Mouse (Mus musculus): ENCODE data around the gene P4ha3. TPM values are rescaled to one million over a fixed set of nuclear protein-coding genes. Genes with fewer than 3 reads are reported as not detected.

P4ha3 gene
- total RNA-seq, 2 experiments from 2014 or later, result 0.45 to 0.73 TPM

DNA sequence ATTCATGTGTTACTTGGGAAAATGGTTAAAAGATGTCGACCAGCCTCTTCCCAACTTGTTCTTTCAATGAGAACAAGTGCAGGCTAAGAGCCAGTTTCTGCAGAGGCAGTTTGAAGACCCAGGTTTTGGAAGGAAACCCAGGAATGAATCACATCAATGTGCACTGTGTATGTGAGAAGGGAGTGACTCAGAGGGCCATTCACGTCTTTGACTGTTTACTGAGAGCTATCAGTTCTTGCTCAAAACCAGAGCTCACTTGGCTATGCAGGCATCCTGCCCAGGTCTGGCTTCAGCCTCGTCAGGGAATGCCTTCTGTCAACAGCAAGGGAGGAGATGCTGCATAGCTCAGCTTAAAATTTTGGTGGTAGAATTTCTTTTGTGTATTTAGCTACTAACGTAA is 17.0 kb downstream of the P4ha3 start:
- DNase-seq (ENCODE audit: low spot score), result peak; percentile 34
- intact Hi-C loops (cut with DNase I), result no loop called here

DNA sequence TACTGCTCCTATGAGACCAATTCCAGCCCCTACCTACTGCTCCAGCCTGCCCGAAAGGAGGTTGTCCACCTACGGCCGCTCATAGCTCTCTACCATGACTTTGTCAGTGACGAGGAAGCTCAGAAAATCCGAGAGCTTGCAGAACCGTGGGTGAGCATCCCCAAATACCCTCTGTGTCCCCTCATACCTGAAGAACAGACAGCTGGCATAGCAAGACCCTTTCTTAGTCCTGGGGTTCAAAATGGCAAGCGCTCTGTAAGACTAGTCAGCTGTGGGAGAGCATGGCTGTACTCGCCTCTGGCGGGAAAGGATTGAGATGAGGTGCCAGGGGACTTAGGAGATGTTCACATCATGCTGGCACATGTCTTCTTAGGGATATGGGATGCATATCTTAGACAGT is 20.6 kb downstream of the P4ha3 start:
- intact Hi-C loops (cut with DNase I), result no loop called here
- DNase-seq (ENCODE audit: low spot score), result no peak

DNA sequence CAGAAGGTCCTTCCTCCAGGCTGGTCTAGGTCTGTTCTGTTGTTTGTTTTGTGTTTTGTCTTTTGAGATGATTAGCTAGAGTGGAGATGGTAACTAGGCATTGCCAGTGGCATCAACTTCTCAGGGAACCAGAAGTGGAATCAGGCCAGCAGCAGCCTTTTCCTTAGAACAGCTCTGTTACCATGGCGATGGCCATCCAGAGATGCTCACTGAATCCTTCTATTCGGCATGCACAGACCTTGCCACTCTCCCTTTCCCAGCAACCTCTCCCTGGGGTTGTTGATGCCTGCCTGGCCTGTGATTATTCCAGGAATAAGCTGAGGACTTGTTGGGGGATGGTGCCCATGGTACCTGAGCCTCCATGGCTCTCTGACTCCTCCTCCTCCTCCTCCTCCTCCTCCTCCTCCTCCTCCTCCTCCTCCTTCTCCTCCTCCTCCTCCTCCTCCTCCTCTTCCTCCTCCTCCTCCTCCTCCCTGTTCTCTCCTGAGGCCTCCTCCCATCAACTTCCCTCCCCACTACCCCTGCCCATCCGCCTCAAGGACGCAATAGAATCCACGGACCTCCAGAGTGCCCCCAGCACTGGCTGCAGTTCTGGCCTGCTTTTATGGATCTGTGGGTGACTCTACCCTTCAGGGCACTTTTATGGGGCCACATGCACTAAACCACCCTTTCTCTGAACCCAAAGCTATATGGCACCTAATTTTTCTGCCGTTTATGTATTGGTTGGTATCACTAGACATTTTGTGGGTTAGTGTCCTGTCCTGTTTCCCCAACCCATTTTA is 22.7 kb downstream of the P4ha3 start:
- no peak for DNase-seq (ENCODE audit: low spot score)
- intact Hi-C loops (cut with DNase I), result no loop called here

DNA sequence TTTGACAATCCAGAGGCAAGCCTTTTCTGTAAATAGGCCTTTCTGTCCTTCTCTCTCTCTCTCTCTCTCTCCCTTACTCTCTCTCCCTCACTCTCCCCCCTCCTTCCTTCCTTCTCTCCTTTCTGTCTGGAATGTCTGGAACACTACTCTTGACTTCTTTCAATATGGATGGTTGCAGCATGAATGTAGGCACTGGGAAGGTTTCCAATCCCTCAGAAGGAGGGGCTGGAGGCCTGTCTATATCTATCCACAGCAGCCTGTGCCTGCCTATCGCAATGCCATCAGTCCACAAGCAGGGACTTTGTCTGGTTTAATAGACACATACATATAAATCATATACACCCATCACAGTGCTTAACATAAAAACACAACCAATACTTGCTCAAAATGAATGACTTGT is 23.9 kb downstream of the P4ha3 start:
- no peak for DNase-seq (ENCODE audit: low spot score)
- intact Hi-C loops (cut with DNase I), result no loop called here

DNA sequence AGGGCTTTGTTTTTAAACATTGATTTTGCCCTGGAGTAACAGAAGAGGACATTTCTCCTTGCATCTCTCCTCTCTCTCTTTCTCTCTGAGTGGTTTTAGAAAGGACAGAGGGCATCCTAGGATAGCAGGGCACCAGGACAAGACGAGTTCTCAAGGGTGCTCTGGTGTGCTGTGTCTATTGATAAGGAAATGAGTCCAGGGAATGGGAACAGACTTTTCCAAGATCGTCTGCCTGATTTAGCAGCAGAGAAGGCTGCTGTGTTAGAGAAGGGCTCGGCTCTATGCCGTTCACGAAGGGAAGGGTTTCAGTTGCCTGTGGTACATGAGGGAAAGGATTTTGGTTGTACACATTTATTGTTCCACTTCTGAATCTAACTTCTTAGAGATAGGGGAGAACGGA is 24.4 kb downstream of the P4ha3 start:
- no peak for DNase-seq (ENCODE audit: low spot score)
- intact Hi-C loops (cut with DNase I), result no loop called here

DNA sequence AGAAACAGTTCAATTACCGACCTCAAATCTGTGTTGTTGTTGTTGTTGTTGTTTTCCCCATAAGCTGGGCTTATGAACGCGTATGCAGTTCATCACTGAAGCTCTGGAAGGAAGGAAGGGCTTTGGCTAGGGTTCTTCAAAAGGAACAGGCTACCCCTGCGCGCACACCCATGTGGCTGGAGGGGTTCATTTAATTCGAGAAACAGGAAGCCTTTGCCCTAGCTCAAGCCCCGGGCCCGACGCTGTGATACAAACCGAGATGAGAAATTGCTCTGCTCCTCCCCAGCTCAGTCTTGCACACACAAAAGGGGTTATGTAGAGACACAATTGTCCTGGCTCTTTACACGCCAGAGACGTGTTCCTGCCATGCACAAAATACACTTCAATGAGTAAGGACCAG is 25.0 kb downstream of the P4ha3 start:
- DNase-seq (ENCODE audit: low spot score), result no peak
- intact Hi-C loops (cut with DNase I), result no loop called here

DNA sequence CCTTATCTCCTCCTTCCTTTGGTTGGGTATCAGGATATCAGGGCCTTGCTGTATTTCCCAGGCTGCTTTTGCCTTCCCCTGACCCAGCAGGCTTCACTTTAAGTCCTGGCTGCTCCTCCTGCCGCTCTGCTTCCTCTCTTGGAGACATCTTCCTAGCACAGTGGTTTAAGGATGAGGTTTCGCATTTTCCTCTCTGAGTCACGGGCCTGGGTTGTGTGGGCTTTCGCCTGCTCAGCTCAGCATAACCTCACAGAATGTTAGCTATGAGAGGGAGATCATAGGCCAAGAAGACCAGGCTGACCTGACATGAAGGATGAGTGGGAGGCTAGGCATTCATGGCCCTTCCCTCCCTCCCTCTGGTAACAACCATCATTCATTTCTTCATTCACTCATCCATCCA is 27.4 kb downstream of the P4ha3 start:
- intact Hi-C loops (cut with DNase I), result no loop called here
- DNase-seq (ENCODE audit: low spot score), result no peak

DNA sequence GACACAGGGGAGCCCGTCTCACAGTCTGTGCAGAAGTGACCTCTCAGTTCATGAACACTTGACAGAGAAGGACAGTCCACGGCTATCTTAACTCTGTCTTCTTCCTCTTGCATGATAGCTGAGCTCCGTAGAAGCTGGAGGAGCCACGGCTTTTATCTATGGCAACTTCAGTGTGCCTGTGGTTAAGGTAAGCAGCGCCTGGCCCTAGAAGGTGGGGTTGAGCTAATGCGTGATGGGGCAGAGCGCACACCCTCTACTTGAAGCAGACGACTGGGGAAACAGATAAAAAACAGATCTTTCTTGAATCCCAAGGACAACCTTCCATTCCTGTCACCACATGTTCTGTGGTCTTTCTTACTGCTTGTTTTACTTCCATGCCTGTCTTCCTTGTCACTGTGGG is 31.6 kb downstream of the P4ha3 start:
- intact Hi-C loops (cut with DNase I), result no loop called here

DNA sequence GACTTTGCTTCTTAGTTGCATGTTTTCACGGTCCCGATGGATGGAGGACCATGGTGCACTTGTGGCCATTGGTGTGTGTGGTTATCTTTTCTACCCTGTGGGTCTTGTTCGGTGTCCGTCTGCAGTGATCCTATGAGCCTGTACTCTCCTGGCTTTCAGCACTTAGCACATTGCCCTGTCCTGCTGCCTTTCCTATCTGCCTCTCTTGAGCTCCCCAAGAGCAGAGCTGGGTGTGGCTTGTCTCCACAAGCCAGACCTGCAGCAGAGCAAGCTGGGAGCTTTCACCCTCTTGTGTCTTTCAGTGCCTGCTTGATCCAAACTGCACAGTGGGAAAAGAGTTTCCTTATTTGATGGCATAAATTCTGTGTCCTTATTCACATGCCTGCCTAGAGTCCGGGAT is 32.2 kb downstream of the P4ha3 start:
- DNase-seq (ENCODE audit: low spot score), result no peak
- intact Hi-C loops (cut with DNase I), result no loop called here

More for the DNA sequence above, 31.6 kb downstream of the P4ha3 start:
- no peak for DNase-seq (ENCODE audit: low spot score)

DNA sequence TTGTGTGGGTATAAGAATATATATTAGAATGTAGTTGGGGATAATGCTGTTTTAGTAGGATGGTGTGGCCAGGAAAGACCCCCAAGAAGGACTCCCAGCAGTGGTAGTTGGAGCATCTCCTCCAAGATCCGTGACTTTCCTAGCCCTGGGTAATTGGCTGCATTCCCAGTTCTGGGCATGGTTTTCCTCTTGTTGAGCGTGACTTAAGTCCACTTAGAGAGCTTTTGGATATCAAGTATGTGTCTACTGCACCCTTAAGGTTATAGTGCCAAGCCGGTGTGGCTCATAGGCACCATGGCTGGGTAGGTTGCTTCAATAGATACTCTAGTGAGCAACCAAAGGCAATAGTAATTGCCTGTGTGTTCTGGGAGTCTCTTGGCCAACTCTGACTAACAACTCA is 38.4 kb downstream of the P4ha3 start:
- intact Hi-C loops (cut with DNase I), result loop anchor here (2.0 kb wide), 1 partner anchor 45 kb away; no protein-coding TSS in a partner anchor
- DNase-seq (ENCODE audit: low spot score), result no peak

DNA sequence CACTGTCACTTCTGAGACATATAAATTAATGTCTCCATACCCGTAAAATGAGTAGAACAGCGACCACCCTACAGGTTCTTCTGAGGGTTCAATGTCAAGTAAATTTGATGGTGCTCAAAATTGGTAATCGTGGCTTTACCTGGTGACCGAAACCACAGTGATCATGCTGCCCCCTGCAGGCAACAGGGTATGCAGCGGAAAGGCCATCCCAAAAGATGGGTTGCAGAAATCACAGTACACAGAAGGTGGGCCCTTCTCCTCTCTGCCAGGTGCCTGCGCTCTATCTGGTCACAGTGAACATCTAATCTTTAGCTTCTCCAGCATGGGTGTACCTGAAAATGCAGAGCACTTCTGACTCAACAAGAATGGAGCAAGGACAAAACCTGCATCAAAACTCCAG is 40.2 kb downstream of the P4ha3 start:
- DNase-seq (ENCODE audit: low spot score), result no peak
- intact Hi-C loops (cut with DNase I), result loop anchor here (2.0 kb wide), 1 partner anchor 47 kb away; no protein-coding TSS in a partner anchor

DNA sequence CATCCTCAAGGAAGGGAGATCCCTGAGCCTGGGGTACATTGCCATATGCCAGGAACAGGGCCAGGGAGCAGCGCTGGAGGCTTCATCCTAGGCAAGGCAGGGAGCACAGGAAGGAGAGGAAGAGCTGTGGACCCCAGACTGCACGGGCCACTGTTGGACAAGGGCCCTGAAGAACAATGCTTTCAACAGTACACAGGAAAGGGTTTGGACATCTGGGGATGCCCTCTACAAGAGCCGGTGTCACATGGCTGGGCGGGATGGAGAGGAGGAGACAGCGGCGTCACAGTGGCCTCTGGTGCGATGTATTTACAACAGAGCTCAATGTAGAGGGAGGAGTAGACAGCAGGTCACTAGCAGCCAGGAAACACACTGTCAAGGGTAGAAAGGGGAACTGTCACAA is 42.2 kb downstream of the P4ha3 start:
- no peak for DNase-seq (ENCODE audit: low spot score)
- intact Hi-C loops (cut with DNase I), result no loop called here

DNA sequence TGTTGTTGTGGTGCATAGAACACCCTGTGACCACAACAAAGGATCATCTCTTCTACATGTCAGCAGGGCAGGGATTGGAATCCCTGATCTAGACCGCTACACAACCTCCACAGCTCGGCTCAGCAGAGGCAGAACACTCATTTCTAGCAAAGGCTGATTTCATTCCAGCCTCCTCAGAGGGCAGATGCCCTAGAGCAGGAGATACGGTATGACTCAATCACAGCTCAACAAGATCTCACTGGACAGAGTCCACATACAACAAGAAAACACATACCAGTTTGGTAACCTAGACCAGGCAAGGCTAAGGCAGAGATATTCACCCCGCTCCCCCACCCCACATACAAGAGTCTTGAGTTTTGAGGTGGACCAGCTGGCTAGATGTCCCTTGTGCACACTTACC is 43.3 kb downstream of the P4ha3 start:
- intact Hi-C loops (cut with DNase I), result no loop called here
- no peak for DNase-seq (ENCODE audit: low spot score)

DNA sequence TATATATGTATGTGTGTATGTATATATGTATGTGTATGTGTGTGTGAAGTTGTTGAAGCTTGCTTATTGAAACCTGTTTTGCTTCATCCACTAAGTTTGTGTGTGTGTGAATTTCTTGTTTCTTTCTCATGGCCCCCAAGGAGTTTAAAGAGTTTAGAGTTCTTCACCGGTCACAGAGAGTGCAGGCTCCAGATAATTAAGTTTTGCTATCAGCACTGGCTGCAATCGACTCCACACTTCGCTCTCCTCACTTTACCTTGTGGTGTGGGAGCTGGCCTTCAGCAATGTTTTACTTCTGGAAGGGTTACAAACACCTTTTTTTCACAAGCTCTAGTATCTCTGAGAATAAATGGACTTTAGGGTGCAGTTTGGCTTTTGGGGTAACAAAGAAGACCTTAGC is 45.9 kb downstream of the P4ha3 start:
- no peak for DNase-seq (ENCODE audit: low spot score)
- intact Hi-C loops (cut with DNase I), result no loop called here

DNA sequence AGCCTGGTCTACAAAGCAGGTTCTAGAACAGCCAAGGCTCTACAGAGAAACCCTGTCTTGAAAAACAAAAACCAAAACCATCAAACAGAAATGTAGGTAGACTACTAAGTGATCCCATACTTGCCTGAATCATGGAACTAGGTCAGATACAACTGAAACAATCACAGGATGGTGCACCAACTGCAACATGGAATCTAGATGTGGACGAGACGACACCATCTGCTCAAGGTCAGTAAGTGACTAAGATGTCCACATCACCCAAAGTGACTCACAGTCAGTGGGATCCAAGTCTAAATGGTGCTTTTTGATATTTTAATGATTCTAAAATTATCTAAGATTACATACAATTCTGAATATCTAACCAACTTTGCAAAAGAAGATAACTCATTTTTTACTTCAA is 50.6 kb downstream of the P4ha3 start:
- DNase-seq (ENCODE audit: low spot score), result no peak
- intact Hi-C loops (cut with DNase I), result no loop called here

DNA sequence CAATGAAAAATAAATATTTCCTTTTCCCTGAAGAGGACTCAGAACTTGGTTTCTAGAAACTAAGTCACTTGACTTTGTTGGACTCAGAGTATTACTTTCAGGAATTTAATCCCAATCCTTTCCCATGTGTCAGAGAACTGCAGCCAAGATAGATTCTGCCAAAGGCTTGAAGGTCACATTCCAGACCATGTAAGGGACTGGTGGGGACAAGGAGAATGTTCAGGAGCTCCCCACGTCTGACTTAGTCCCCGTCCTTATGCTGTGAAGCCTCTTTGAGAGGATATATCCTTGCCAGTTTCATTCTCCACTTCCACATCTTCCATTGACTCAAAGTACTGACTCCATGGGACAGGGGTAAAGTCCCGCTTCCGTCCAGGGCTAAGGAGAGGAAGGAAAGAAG is 69.7 kb downstream of the P4ha3 start:
- intact Hi-C loops (cut with DNase I), result no loop called here
- no peak for DNase-seq (ENCODE audit: low spot score)

DNA sequence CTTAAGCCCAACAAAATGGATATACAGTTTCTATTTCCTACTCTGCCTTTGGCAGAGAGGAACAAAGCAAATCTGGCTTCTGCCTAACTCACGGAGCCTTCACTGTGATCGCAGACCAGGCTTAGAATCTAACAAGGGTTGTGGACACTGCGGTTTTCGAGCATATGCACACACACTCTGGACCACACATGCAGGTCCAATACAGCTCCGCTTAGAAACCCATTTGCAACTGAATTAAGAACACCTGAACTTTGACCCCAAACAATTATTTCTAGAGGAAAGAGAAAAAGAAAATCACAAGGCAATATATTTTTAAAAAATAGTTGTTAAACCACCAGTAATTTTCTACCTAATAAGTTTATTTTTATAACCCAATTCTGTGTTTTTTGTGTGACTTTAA is 71.0 kb downstream of the P4ha3 start:
- DNase-seq (ENCODE audit: low spot score), result no peak
- intact Hi-C loops (cut with DNase I), result no loop called here

DNA sequence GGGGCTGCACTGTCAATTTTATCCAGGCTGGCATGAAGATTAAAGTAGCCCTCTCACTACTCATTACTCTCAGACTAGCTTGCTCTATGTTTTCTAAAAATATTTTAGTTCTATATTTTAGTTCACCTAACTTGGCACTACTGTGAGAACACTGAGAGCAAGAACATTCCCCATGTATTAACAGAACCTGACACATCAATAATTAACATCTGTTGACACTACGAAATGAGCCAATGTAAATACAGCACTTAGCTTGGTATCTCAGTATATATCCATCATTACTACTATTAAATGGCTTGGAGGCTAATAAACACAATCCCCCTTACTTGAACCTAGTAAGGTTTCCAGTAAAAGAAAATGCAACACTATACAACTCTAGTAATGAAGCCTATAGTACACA is 71.4 kb downstream of the P4ha3 start:
- DNase-seq (ENCODE audit: low spot score), result no peak
- intact Hi-C loops (cut with DNase I), result no loop called here

DNA sequence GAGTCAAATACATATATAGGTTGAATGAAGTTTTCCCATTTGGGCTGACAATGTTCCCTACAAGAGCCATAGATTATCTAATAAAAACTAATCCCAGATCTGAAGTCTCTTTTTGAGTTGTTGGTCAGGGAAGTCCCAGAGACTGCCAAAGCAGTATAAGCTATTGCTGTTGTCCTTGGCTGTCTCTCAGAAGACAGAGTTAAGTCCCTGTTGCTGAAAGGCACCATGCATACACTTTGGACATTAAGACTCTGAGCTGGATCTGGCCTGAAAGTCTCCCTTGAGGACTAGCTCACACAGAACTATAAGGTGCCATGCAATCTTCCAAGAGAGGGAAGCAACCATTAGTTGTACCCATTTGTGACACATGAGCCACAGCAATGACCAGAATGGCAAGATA is 72.5 kb downstream of the P4ha3 start:
- no peak for DNase-seq (ENCODE audit: low spot score)
- intact Hi-C loops (cut with DNase I), result no loop called here

DNA sequence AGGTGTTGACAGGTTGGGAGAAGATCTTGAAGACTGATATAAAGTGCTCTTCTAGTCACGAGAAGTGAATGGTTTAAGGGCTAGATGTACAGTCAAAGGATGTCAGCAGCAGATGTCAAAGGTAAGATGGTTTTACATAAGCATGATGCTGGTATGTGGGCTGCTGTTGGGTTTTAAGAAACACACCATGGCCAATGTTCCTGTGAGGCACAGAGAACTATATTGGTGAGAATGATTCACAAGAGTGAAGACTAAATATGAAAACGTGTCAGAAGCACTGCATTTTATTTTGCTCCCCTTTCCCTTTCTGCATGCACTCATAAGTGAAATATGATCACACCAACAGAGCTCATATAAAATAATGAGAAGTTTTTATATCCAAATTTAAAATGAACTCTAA is 77.8 kb downstream of the P4ha3 start:
- intact Hi-C loops (cut with DNase I), result no loop called here
- DNase-seq (ENCODE audit: low spot score), result no peak

DNA sequence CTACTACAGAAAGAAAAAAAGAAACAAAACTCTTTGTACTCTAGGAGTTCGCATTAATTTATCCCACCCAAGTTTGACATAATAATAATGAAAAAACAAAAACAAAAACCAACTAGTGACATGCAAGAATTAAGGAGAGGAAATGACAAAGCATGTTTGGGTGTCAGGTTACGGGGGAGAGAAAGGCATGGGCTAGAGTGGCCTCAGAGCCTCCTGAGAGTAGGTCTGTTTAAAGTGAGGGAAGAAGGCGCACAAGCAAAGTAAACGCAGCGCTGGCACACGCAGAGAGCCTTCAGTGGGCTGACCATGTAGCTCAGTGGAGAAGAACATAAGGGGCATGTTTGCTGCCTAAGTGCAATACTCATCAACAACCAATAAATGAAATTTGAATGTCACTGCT is 79.6 kb downstream of the P4ha3 start:
- intact Hi-C loops (cut with DNase I), result no loop called here
- no peak for DNase-seq (ENCODE audit: low spot score)

Data from heart, postnatal 25 days (tissue).